In the genomic region with DNA sequence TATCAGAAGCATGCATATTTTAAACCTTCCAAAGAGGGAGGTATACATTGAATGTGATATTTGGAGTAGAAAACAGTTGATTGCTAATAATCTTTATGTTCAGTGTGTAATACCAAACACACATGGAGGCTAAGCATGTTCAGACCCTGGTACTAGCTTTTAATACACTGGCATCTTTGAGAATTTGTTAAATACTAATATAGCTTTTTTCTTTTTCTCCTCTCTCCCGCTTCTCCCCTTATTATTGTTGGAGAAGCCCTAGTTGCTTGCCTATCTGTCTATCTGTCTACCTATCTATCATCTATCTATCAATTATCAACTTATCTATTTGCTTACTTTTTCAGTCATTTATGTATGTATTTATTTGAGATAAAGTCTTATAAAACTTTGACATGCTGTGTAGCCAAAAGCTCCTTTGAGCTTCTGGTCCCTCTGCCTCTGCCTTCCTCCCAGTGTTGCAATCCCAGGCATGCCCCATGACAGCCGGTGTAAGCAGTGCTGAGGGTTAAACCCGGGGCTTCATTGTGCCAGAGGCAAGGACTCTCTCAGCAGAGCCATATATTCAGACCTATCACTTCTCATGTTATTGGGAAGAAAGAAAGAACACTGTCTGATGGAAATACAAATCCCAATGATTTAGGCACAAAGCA, we compare ENCODE assay signal across 20 mouse cellular contexts.
A peak's percentile ranks its signal among the peaks of the same experiment; 100 is the strongest.
DNase-seq lines count a peak whose midpoint lies in the region; ATAC-seq and TF ChIP-seq lines count a peak whose summit lies in the region.
"Had no signal": no experiment of that assay in that cellular context is flagged by ENCODE, and none has a peak within 500 bp of the region (broad histone marks: within the 10 kb centered on the region; RNA-seq: fewer than 3 reads in every experiment).

No protein-coding gene starts in this region.

- no peaks in the 10 kb centered on the region for H3K27me3 ChIP-seq in midbrain, postnatal 0 days (ENCODE audit: insufficient read depth, low read length)
- H3K27me3 ChIP-seq in midbrain, embryonic 15.5 days (replicated peaks): no peaks in the 10 kb centered on the region
- H3K27me3 ChIP-seq: embryonic facial prominence, embryonic 13.5 days; forebrain, embryonic 12.5 days; heart, embryonic 15.5 days had no signal

- H3K4me2 ChIP-seq in midbrain, postnatal 0 days (ENCODE audit: low read depth, low read length, poor library complexity, severe bottlenecking): no peak overlapping the region
- no peak overlapping the region for H3K4me2 ChIP-seq in midbrain, embryonic 15.5 days
- H3K4me2 ChIP-seq: embryonic facial prominence, embryonic 13.5 days; forebrain, embryonic 12.5 days; heart, embryonic 11.5 days; heart, embryonic 15.5 days; hindbrain, embryonic 14.5 days had no signal

- H3K4me1 ChIP-seq in midbrain, postnatal 0 days (ENCODE audit: insufficient read depth, low read length): peaks cover 6% of the 10 kb centered on the region; the same call in 1 of the 2 replicates
- no peaks in the 10 kb centered on the region for H3K4me1 ChIP-seq in midbrain, embryonic 15.5 days
- H3K4me1 ChIP-seq: embryonic facial prominence, embryonic 13.5 days; forebrain, embryonic 12.5 days had no signal

- H3K36me3 ChIP-seq in midbrain, postnatal 0 days (ENCODE audit: insufficient read depth, low read length): no peaks in the 10 kb centered on the region
- no peaks in the 10 kb centered on the region for H3K36me3 ChIP-seq in midbrain, embryonic 15.5 days (replicated peaks)
- H3K36me3 ChIP-seq: embryonic facial prominence, embryonic 13.5 days; forebrain, embryonic 12.5 days; heart, embryonic 15.5 days; hindbrain, embryonic 10.5 days had no signal

- 65% methylated on average over 3 of the region's 3 CpGs for WGBS in midbrain, postnatal 0 days
- 66% methylated on average over 3 of the region's 3 CpGs for WGBS in midbrain, embryonic 15.5 days

- no peak for TF ChIP-seq CTCF in midbrain, postnatal 0 days (IDR thresholded peaks at IDR 0.05)

- no peak for ATAC-seq in midbrain, postnatal 0 days (ENCODE audit: low FRiP score)
- ATAC-seq in midbrain, embryonic 15.5 days (replicated peaks): no peak
- peak; percentile 57 for ATAC-seq in granulocyte monocyte progenitor cell, adult 5-6 weeks (replicated peaks; ENCODE audit: poor library complexity, severe bottlenecking)

- H3K27ac ChIP-seq in midbrain, postnatal 0 days (ENCODE audit: low read depth, low read length): 0 out of 2 replicates have a peak overlapping the region, but pooled peaks have one; percentile 26
- no peak overlapping the region; the same call in 1 of the 2 replicates for H3K27ac ChIP-seq in midbrain, embryonic 15.5 days
- H3K27ac ChIP-seq: embryonic facial prominence, embryonic 13.5 days; forebrain, embryonic 12.5 days; heart, embryonic 15.5 days; hindbrain, embryonic 10.5 days; hindbrain, embryonic 14.5 days had no signal

- no peaks in the 10 kb centered on the region for H3K9me3 ChIP-seq in midbrain, postnatal 0 days (ENCODE audit: low read length)
- H3K9me3 ChIP-seq in midbrain, embryonic 15.5 days: no peaks in the 10 kb centered on the region
- H3K9me3 ChIP-seq: embryonic facial prominence, embryonic 13.5 days; forebrain, embryonic 12.5 days; heart, embryonic 15.5 days; hindbrain, embryonic 10.5 days had no signal

- peak; percentile 77 for DNase-seq in heart, adult 11 months
- DNase-seq in heart, postnatal 14 days: no peak
- no peak for DNase-seq in midbrain, postnatal 0 days (ENCODE audit: low spot score)
- DNase-seq in layer of hippocampus, postnatal 36 days: no peak
- no peak for DNase-seq in gastrocnemius, postnatal 14 days
- DNase-seq: adrenal gland, adult 8-10 months; cerebellum, adult 11 months; cerebellum, adult 9-10 months; cerebellum, postnatal 36 days; forebrain, postnatal 0 days; gastrocnemius, postnatal 25 days; heart, adult 18-20 months had no signal

- no peak overlapping the region for H3K4me3 ChIP-seq in midbrain, postnatal 0 days (ENCODE audit: low read depth, low read length)
- H3K4me3 ChIP-seq in midbrain, embryonic 15.5 days: no peak overlapping the region
- H3K4me3 ChIP-seq: embryonic facial prominence, embryonic 13.5 days; forebrain, embryonic 12.5 days; heart, embryonic 15.5 days; hindbrain, embryonic 10.5 days had no signal

- intact Hi-C loops in heart, postnatal 14 days (cut with DNase I): no loop called here
- intact Hi-C loops in gastrocnemius, postnatal 14 days (cut with DNase I; ENCODE audit: low total_unique reads): no loop called here

- H3K9ac ChIP-seq in midbrain, postnatal 0 days (replicated peaks; ENCODE audit: low read length, poor library complexity, severe bottlenecking): no peak overlapping the region
- no peak overlapping the region for H3K9ac ChIP-seq in midbrain, embryonic 15.5 days
- H3K9ac ChIP-seq: embryonic facial prominence, embryonic 13.5 days; forebrain, embryonic 12.5 days; forebrain, postnatal 0 days; heart, embryonic 15.5 days; hindbrain, embryonic 14.5 days had no signal
